Mouse (Mus musculus): ENCODE results near the gene Gm6370. TPM values are rescaled to one million over a fixed set of nuclear protein-coding genes. Genes with fewer than 3 reads are reported as not detected.

Gm6370 gene
- 0.78 TPM for polyA plus RNA-seq (2014; fragmentation: Illumina TruSeq; extraction: RNeasy Lipid Tissue Mini Kit (QIAGEN cat#74804); ENCODE audit: low read depth, low replicate concordance)

GRCm38 (mm10) chr5:146491063-146491462 is at the start of gene Gm6370:
Gene Gm6370, plus strand, starts transcription at chr5:146491363.

GRCm38 (mm10) chr5:146481665-146482064 is 9.5 kb upstream of the Gm6370 start, which contains the start of gene Gm6408:
Gene Gm6408, plus strand, starts transcription at chr5:146481965.

GRCm38 (mm10) chr5:146502099-146502498 is 10.9 kb downstream of the Gm6370 start, which contains the start of gene 4930449I24Rik:
Gene 4930449I24Rik, plus strand, starts transcription at chr5:146502399.

GRCm38 (mm10) chr5:146513823-146514222 is 22.7 kb downstream of the Gm6370 start, which contains the start of gene Gm3402:
Gene Gm3402, plus strand, starts transcription at chr5:146514123.

GRCm38 (mm10) chr5:146525501-146525900 is 34.3 kb downstream of the Gm6370 start, which contains the start of gene Gm3404:
Gene Gm3404, plus strand, starts transcription at chr5:146525801.

GRCm38 (mm10) chr5:146537347-146537746 is 46.2 kb downstream of the Gm6370 start, which contains the start of gene Gm3409:
Gene Gm3409, plus strand, starts transcription at chr5:146537647.

Other genes with a start within 250 kb of the Gm6370 start
- gene Wasf3, start 106.4 kb upstream of the Gm6370 start, polyA plus RNA-seq (2014; fragmentation: Illumina TruSeq; extraction: RNeasy Lipid Tissue Mini Kit (QIAGEN cat#74804); ENCODE audit: low read depth, low replicate concordance) = 2.6 TPM
- gene Gm6408, start 9.4 kb upstream of the Gm6370 start, polyA plus RNA-seq (2014; fragmentation: Illumina TruSeq; extraction: RNeasy Lipid Tissue Mini Kit (QIAGEN cat#74804); ENCODE audit: low read depth, low replicate concordance) = 0.30 TPM
- not detected for gene 4930449I24Rik, start 11.0 kb downstream of the Gm6370 start, polyA plus RNA-seq (2014; fragmentation: Illumina TruSeq; extraction: RNeasy Lipid Tissue Mini Kit (QIAGEN cat#74804); ENCODE audit: low read depth, low replicate concordance)
- not detected for gene Gm3402, start 22.8 kb downstream of the Gm6370 start, polyA plus RNA-seq (2014; fragmentation: Illumina TruSeq; extraction: RNeasy Lipid Tissue Mini Kit (QIAGEN cat#74804); ENCODE audit: low read depth, low replicate concordance)
- not detected for gene Gm3404, start 34.4 kb downstream of the Gm6370 start, polyA plus RNA-seq (2014; fragmentation: Illumina TruSeq; extraction: RNeasy Lipid Tissue Mini Kit (QIAGEN cat#74804); ENCODE audit: low read depth, low replicate concordance)
- gene Gm3409, start 46.3 kb downstream of the Gm6370 start, polyA plus RNA-seq (2014; fragmentation: Illumina TruSeq; extraction: RNeasy Lipid Tissue Mini Kit (QIAGEN cat#74804); ENCODE audit: low read depth, low replicate concordance) = not detected
- 0.98 TPM for gene Gm3415, start 64.8 kb downstream of the Gm6370 start, polyA plus RNA-seq (2014; fragmentation: Illumina TruSeq; extraction: RNeasy Lipid Tissue Mini Kit (QIAGEN cat#74804); ENCODE audit: low read depth, low replicate concordance)
- gene Gpr12, start 93.9 kb downstream of the Gm6370 start, polyA plus RNA-seq (2014; fragmentation: Illumina TruSeq; extraction: RNeasy Lipid Tissue Mini Kit (QIAGEN cat#74804); ENCODE audit: low read depth, low replicate concordance) = not detected